Mouse (Mus musculus): ENCODE measurements around the gene Nphs2.

- TF ChIP-seq CTCF (IDR thresholded peaks at IDR 0.05; ENCODE audit: low read depth): no peak
- no peak for TF ChIP-seq EP300 (IDR thresholded peaks at IDR 0.05; ENCODE audit: low read depth)
Measured at GRCm38 (mm10) chr1:156273647-156274046, 36.9 kb upstream of the Nphs2 start.
